Mouse (Mus musculus): Measurements from ENCODE around the gene Snrnp35.
A peak's percentile ranks its signal among the peaks of the same experiment; 100 is the strongest.

Snrnp35 gene

DNA sequence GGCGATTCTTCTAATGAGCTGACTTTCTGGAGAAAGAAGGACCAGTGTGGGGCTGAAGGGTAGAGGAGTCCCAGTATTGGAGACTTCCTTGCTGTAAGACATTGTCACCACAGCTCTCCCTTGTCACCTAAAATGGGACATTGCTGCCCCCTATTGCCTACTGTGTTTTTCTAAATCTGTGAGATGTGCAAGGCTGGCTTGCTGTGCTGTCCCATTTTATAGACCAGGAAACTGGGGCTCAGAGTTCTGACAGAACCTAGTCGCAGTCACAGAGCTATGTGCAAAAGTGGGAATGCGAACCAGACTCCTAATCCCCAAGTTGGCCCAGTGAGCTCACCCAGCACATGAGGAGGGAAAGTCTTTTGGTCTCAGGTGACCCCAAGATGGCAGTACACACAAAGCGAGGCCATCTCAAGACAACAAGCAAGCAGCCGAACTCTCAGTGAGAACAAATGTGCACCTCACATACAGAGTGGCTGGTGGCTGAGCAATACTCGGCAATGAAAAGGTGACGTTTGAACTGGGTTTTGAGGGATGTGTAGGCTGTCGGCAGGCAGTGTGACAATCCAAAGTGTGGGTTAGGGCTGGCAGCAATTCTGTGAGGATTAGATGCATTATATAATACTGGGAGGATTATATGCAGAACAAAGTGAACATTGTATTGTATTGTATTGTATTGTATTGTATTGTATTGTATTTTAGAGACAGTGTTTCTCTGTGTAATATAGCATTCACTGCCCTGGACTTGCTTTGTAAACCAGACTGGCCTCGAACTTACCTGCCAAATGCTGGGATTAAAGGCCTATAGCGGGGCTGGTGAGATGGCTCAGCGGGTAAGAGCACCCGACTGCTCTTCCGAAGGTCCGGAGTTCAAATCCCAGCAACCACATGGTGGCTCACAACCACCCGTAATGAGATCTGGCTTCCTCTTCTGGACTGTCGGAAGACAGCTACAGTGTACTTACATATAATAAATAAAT, 56.2 kb downstream of the Snrnp35 start:
- peak; percentile 55 to 81 for DNase-seq (ENCODE audit: low spot score in 2 of 2)

DNA sequence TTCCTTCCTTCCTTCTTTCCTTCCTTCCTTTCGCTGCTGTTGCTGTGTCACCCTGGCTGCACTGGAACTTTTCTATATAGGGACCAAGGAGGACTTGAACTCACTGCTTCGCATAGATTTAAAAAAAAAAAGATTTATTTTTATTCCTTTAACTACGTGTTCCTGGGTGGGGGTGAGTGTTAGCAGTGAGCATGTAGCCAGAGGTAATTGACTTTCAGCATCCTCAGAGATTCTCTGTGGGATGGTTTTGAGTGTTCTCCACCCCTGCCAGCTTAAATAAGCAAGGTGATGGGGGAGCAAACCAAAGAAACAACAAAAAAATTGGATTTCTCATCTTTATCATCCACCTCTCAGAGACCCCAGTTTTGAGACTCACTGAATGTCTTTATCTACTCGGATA, 57.0 kb downstream of the Snrnp35 start:
- DNase-seq (ENCODE audit: low spot score in 2 of 2) = no peak

DNA sequence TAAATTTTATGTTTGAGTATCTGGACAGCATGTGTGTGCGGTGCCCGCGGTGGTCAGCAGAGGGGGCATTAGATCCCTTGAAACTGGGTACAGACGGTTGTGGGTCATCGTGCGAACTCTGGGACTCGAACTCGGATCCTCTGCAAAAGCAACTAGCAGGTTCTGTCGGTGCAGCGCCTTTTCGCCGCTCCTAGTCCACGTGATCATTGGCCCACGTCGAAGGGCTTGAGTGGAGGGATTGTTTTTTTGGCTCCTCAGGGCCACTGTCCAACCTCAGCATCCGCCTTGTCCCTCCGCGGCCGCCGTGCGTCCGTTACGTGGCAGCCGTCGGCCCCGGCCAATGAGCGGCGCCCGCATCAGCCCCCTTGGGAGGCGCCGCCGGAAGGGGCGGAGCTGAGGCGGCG, 57.5 kb downstream of the Snrnp35 start, which contains the start of gene Tmed2:
Gene Tmed2 (plus strand): TSS at position 313 of the 404 bp plus-strand sequence.
- peak; percentile 96 to 98 for DNase-seq (ENCODE audit: low spot score in 2 of 2)
